Mouse (Mus musculus) ES-E14 (cell line): ENCODE measurements at regions not wholly inside any gene's neighbourhood (a gene's known extent, or its start where the extent isn't known, plus 50 kb on each side); places are given as distances from the start of the nearest gene placed in this dataset.

Experiments used
- DNase-seq: peaks from one replicate; pipeline ENCODE4 v3.0.0-alpha.2; 2013; ENCODE audit warnings: low read depth, low spot score
- H3K27ac ChIP-seq: 2 replicates; pipeline ENCODE4 v1.5.1; 2012; ENCODE audit warnings: low read depth, mild to moderate bottlenecking, low read length, moderate library complexity, mixed read lengths; ENCODE audit not compliant: poor library complexity, insufficient read depth, severe bottlenecking
- H3K36me3 ChIP-seq: 2 replicates; pipeline ENCODE4 v1.6.1; 2012; ENCODE audit warnings: mild to moderate bottlenecking, low read length, moderate library complexity, mixed read lengths; ENCODE audit not compliant: control insufficient read depth, poor library complexity, insufficient read depth, severe bottlenecking
- H3K4me1 ChIP-seq, 2 experiments: fragments of 150-350 bp in 1 of 2; sonication (generic) in 1 of 2; 2 replicates each; pipeline ENCODE4 v1.6.1; 2012; ENCODE audit warnings: low read length in 2 of 2, mild to moderate bottlenecking in 1 of 2, mixed read lengths in 1 of 2; ENCODE audit not compliant: control insufficient read depth in 2 of 2, insufficient read depth in 2 of 2, poor library complexity in 1 of 2
- H3K4me3 ChIP-seq, 2 experiments: fragments of 150-350 bp in 1 of 2; sonication (generic) in 1 of 2; 2 replicates each; pipeline ENCODE4 v1.5.1; 2012; ENCODE audit warnings: low read length in 2 of 2, low read depth in 1 of 2, mild to moderate bottlenecking in 1 of 2, mixed read lengths in 1 of 2; ENCODE audit not compliant: insufficient read depth in 1 of 2, poor library complexity in 1 of 2, severe bottlenecking in 1 of 2
- H3K9ac ChIP-seq: 2 replicates; pipeline ENCODE4 v1.6.1; 2012; ENCODE audit warnings: low read depth, mild to moderate bottlenecking, low read length, mixed read lengths; ENCODE audit not compliant: poor library complexity, insufficient read depth, severe bottlenecking
- H3K9me3 ChIP-seq: fragments of 150-350 bp; sonication (generic); 2 replicates; pipeline ENCODE4 v1.6.1; 2012; ENCODE audit warnings: low read depth, mild to moderate bottlenecking, low read length; ENCODE audit not compliant: control insufficient read depth, insufficient read depth
- CHD2 ChIP-seq: IDR thresholded peaks from 2 replicates; pipeline ENCODE4 v1.6.1; 2014; ENCODE audit warnings: mild to moderate bottlenecking, low read depth, low read length, inconsistent platforms
- HCFC1 ChIP-seq: IDR thresholded peaks from 2 replicates; pipeline ENCODE4 v1.6.1; 2012; ENCODE audit warnings: low read length, inconsistent platforms, borderline replicate concordance; ENCODE audit not compliant: insufficient read depth
- MAFK ChIP-seq: IDR thresholded peaks from 2 replicates; pipeline ENCODE4 v1.6.1; 2014; ENCODE audit warnings: mild to moderate bottlenecking, low read depth, low read length, inconsistent platforms; ENCODE audit not compliant: insufficient read depth
- ZC3H11A ChIP-seq: IDR thresholded peaks from 2 replicates; pipeline ENCODE4 v1.6.1; 2012; ENCODE audit warnings: low read depth, mild to moderate bottlenecking, inconsistent platforms, low read length, borderline replicate concordance
- ZNF384 ChIP-seq: IDR thresholded peaks from 2 replicates; pipeline ENCODE4 v1.6.1; 2012; ENCODE audit warnings: low read depth, low read length, inconsistent platforms
- in situ Hi-C, 2 experiments: fragments of 600-800 bp; cut with MboI; formaldehyde crosslinking; loops; one replicate each; pipeline ENCODE4 v1.15.1; 2025; ENCODE audit warnings: low sequenced_read_pairs in 2 of 2, inconsistent platforms in 1 of 2; ENCODE audit not compliant: unreplicated experiment in 2 of 2

GRCm38 (mm10) chr8:79575175-79575734 lies 64.2 kb upstream of the Otud4 start:
- in situ Hi-C loops: no loop called here
- Histone ChIP-seq H3K9ac (no peak overlapping the region), H3K4me3 (no peak overlapping the region)

GRCm38 (mm10) chr8:79573491-79573890 lies 65.9 kb upstream of the Otud4 start:
- Histone ChIP-seq H3K36me3 (no peaks in the 10 kb centered on the region), H3K9ac (no peak overlapping the region), H3K4me3 (no peak overlapping the region), H3K27ac (no peak overlapping the region), H3K9me3 (no peaks in the 10 kb centered on the region), H3K4me1 (no peaks in the 10 kb centered on the region)
- in situ Hi-C loops: no loop called here
- no peak for TF ChIP-seq MAFK
- DNase-seq: no peak

More at GRCm38 (mm10) chr8:79575175-79575734, 64.2 kb upstream of the Otud4 start:
- Histone ChIP-seq H3K36me3 (no peaks in the 10 kb centered on the region), H3K27ac (no peak overlapping the region), H3K9me3 (no peaks in the 10 kb centered on the region), H3K4me1 (no peaks in the 10 kb centered on the region)
- TF ChIP-seq ZNF384: no peak
- no peak for TF ChIP-seq MAFK
- TF ChIP-seq ZC3H11A: no peak
- TF ChIP-seq CHD2: no peak
- TF ChIP-seq HCFC1: no peak
- no peak for DNase-seq

DNA sequence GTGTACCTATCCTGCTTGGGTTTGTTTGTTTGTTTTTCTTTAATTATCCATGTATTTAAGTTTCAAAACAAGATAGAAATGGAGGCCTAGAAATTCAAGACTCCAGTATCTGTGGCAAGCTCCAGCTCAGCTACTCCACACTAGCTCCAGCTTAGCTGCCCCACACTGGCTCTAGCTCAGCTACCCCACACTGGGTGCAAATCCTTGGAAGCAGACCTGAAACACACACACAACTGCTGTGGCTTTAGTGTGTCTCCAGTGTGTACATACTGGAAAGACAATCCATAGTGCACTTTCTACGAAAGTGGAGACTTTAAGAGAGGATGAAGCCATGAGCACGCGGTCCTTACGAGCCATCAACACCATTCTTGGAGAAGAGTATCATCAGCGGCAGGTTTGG lies 66.9 kb upstream of the Otud4 start:
- Histone ChIP-seq H3K9ac (no peak overlapping the region), H3K4me3 (no peak overlapping the region), H3K9me3 (no peaks in the 10 kb centered on the region), H3K27ac (no peak overlapping the region), H3K36me3 (no peaks in the 10 kb centered on the region), H3K4me1 (no peaks in the 10 kb centered on the region)
- no peak for TF ChIP-seq ZNF384
- no peak for TF ChIP-seq ZC3H11A
- TF ChIP-seq MAFK: no peak
- no peak for TF ChIP-seq CHD2
- no peak for TF ChIP-seq HCFC1
- no peak for DNase-seq
- in situ Hi-C loops: no loop called here

- Histone ChIP-seq H3K4me3 (no peak overlapping the region), H3K4me1 (peaks cover 0 to 2% of the 10 kb centered on the region in 2 experiments; a peak in 2 of 4 replicates), H3K9me3 (no peaks in the 10 kb centered on the region), H3K36me3 (no peaks in the 10 kb centered on the region), H3K27ac (no peak overlapping the region), H3K9ac (no peak overlapping the region)
- no peak for TF ChIP-seq ZNF384
- TF ChIP-seq HCFC1: no peak
- no peak for TF ChIP-seq ZC3H11A
- no peak for TF ChIP-seq CHD2
- no peak for TF ChIP-seq MAFK
- no peak for DNase-seq
- in situ Hi-C loops: no loop called here
Observed at GRCm38 (mm10) chr8:79563101-79563500, 76.3 kb upstream of the Otud4 start.

DNA sequence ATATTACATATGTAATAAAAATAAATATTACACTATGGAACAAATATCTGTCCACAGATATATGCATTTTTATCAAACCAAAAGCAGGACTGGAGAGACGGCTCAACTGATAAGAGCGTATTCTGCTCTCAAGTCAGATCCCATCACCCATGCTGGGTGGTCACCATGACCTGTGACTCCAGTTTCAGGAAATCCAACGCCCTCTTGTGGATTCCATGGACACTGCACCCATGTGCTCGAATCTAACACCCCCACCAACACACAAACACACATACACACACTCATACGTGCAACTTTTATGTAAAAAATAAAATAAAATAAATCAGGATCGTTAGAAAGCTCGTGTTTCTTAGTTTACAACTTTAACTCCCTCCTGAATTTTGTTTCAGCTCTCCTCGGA lies 76.7 kb upstream of the Otud4 start:
- no peak overlapping the region for H3K9ac ChIP-seq
- H3K4me1 ChIP-seq: peaks cover 0 to 2% of the 10 kb centered on the region in 2 experiments; a peak in 2 of 4 replicates
- DNase-seq: peak; percentile 55
- in situ Hi-C loops: no loop called here
- peak; percentile 36; the same call in 1 of the 2 replicates for TF ChIP-seq ZC3H11A
- TF ChIP-seq HCFC1: no peak
- no peaks in the 10 kb centered on the region for H3K36me3 ChIP-seq
- H3K27ac ChIP-seq: no peak overlapping the region
- H3K4me3 ChIP-seq: no peak overlapping the region
- no peaks in the 10 kb centered on the region for H3K9me3 ChIP-seq
